In the genomic region with DNA sequence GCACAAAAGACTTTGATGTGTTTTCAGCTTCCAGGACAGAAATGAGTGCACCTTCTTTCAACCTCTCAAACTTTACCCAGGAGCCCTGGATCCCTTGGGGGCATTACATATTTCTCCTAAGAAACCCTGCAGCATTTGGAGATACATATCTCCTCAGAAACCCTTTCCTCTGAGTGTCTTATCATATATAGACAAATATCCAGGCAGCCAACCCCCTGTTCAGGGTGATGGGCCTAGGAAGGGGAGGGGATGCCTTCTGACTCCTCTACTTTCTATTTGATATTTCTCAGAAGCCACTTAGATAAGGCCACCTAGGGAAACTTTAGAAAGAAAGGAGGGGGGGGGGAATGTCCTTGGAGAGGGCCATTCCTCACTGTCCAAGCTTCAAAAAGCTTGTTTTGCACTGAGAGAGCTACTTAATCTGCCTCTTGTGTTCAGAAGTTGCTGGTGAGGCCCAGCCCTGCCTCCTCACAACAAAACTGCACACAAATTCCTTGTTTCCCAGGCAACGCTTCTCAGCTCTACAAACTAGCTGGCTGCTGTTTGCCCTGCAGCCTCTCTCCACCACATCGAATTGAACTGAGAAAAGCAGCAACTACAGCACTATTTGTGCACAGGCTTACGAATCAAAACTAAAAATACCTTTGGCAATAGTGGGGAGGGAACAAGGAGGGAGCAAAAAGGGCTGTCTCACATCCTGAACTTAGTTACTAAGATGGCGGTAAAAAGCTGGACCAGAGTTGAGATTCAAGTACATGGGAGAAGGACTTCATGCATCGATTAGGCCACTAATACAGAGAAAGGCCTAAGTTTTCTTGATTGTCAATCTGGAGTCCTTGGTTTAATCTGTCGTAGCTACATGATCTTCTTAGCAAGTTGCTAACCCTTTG, we compare ENCODE assay signal across 8 mouse cellular contexts. TPM values are rescaled to one million over a fixed set of nuclear protein-coding genes. Genes with fewer than 3 reads are reported as not detected.
A peak's percentile ranks its signal among the peaks of the same experiment; 100 is the strongest.
DNase-seq lines count a peak whose midpoint lies in the region; ATAC-seq lines count a peak whose summit lies in the region.

No protein-coding gene starts in this region.

- ATAC-seq in erythroblast, adult 5-6 weeks (replicated peaks; ENCODE audit: low FRiP score, poor library complexity, severe bottlenecking), result no peak

- peak; percentile 78 for DNase-seq in Muller cell, postnatal 12 days (ENCODE audit: inconsistent ontology term)
- peak; percentile 9 for DNase-seq in adrenal gland, postnatal 25 days
- DNase-seq in frontal cortex, postnatal 10 days (ENCODE audit: low spot score in 2 of 2), result peak; percentile 58 to 77
- DNase-seq in layer of hippocampus, adult 9-11 months, result peak; percentile 89
- DNase-seq in lung, postnatal 4 days, result peak; percentile 60 to 80
- peak; percentile 35 for DNase-seq in right cerebral cortex, postnatal 4 days
- DNase-seq in adipocyte (ENCODE audit: low spot score), result no peak

RNA-seq across cellular contexts. Expression of a gene that starts 7.6 kb away (rescaled TPM):
- 0.18 TPM in 1 of 2 replicates, not detected in the other for total RNA-seq in adrenal gland, postnatal 25 days (2021)
- total RNA-seq in erythroblast, adult 5-6 weeks (2015; ENCODE audit: low replicate concordance), result not detected in 2 replicates
- total RNA-seq in erythroblast, adult 5-6 weeks (2017; ENCODE audit: low replicate concordance), result not detected in 2 replicates

RNA-seq across cellular contexts. Expression of a gene that starts 11.3 kb away (rescaled TPM):
- total RNA-seq in adrenal gland, postnatal 25 days (2021), result 3.9 and 4.6 TPM in 2 replicates
- 0.96 and 8.2 TPM in 2 replicates for total RNA-seq in erythroblast, adult 5-6 weeks (2015; ENCODE audit: low replicate concordance)
- 2.6 and 4.6 TPM in 2 replicates for total RNA-seq in erythroblast, adult 5-6 weeks (2017; ENCODE audit: low replicate concordance)

RNA-seq across cellular contexts. Expression of a gene that starts 42.1 kb away (rescaled TPM):
- 22.8 and 32.7 TPM in 2 replicates for total RNA-seq in adrenal gland, postnatal 25 days (2021)
- not detected in 2 replicates for total RNA-seq in erythroblast, adult 5-6 weeks (2015; ENCODE audit: low replicate concordance)
- total RNA-seq in erythroblast, adult 5-6 weeks (2017; ENCODE audit: low replicate concordance), result not detected in 2 replicates

Comparison
In these comparisons a context has a peak if more than half of its experiments do, and no peak if none do; other contexts are left out.
1. RNA of a gene that starts 42.1 kb away (total RNA-seq): 22.8 to 32.7 TPM in adrenal gland, postnatal 25 days; not detected in erythroblast, adult 5-6 weeks; every median in the first group is over 10 times any median in the second.